Mouse (Mus musculus) retina, postnatal 1 day (tissue): ENCODE results near the gene Rbm20.

Experiments
- DNase-seq: peaks from one replicate; pipeline ENCODE4 v3.0.0-alpha.2; 2012

Gene Rbm20

DNA sequence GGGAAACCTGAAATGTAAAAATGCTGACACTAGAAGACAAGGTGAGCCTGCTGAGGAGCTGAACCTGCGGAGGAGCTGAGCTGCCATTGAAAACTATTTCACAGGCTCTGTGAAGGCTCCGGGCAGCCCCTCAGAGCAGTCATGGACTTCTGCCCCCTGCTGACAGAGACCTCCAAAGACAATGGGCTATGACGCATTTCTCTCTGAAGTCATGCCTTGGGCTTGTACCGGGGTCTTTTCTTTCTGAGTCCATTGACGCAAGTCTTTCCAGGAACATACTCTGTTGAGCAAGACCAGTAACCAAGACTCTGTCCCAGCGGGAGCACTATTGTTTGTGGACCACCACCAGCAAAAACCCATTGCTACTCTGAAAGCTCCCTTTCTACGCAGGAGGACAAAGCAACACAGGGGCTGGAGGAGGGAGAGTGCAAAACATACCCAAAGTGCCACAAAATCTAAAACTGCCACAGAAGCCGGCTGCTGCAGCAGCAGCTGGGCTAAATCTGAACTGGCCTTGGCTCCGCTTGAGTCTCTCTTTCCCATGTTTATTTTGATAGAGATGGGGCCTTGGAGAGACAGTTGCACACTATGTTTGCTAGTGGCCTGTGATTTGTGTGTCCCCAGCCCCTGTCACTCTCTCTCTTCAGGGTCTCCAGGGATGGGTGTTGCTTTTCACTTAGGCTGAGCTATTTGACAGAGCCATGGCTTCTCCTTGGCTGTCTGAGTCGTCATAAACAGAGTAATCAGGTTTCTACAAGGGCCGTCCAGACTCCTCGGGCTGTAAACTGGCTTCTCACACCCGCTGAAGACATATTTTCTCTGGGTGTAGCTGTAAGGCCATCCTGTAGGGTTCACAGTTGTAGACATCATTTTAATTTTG lies 144.4 kb downstream of the Rbm20 start:
- DNase-seq = no peak

DNA sequence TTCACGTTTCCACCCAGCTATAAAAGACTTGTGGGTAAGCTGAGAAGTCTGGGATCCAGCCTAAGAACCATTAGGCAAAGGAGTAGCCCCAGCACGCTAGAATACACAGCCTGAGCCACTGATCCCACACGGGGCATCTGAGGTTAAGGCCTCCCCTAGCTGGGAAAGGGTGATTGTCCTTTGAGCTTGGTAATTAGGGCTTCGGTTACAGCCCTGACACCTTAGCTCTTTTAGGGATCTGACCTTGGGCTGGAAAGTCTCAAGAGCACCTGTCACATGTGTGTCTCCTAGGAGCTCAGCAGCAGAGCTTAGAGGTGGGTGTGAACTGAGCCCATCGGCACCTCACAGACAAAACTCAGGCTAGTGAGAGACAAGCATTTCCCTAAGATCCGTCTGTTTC lies 146.7 kb downstream of the Rbm20 start:
- no peak for DNase-seq

DNA sequence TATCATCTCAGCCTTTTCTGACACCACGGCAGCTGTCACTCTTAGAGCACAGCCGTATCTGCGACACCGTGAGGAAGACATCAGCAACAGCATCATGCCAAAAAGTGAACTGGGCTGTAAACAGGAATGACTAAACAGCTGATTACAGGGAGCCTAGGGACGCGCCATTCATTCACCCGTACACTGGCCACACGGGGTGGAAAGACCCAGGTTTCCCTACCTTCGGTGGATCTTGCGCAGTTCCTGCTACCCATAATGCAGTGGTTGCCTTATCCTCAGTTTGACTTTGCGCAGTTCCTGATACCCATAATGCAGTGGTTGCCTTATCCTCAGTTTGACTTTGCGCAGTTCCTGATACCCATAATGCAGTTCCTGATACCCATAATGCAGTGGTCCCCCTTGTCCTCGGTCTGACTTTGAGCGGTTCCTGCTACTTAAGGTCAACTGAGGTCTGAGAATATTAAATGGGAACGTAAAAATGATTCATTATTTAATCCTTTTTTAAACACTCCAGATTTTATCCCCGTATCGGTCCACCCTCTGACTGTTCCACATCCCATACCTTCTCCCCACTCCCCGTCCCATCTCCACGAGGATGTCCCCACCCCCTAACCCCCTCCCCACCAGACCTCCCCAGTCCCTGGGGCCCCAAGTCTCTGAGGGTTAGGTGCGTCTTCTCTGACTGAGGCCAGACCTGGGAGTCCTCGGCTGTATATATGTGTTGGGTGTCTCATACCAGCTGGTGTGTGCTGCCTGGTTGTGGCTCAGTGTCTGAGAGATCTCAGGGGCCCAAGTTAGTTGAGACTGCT lies 148.0 kb downstream of the Rbm20 start:
- peak; percentile 40 for DNase-seq

DNA sequence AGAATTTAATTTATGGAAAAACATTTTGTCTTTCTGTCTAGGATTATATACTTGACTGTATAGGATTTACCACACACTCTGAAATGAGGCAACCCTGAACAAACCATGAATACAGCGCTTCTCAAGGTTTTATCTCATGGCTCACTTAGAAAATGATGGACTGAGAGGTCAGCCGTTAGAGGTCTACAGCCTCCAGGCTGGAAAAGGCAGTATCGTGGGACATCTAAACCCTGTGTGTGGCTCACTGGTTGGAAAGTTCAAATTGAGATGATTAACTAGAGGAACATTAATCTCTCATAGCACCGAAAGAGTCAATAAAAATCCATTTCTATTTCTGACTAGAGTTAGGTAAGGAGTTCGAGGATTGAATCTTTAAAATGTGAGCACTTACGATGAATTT lies 152.9 kb downstream of the Rbm20 start:
- no peak for DNase-seq

DNA sequence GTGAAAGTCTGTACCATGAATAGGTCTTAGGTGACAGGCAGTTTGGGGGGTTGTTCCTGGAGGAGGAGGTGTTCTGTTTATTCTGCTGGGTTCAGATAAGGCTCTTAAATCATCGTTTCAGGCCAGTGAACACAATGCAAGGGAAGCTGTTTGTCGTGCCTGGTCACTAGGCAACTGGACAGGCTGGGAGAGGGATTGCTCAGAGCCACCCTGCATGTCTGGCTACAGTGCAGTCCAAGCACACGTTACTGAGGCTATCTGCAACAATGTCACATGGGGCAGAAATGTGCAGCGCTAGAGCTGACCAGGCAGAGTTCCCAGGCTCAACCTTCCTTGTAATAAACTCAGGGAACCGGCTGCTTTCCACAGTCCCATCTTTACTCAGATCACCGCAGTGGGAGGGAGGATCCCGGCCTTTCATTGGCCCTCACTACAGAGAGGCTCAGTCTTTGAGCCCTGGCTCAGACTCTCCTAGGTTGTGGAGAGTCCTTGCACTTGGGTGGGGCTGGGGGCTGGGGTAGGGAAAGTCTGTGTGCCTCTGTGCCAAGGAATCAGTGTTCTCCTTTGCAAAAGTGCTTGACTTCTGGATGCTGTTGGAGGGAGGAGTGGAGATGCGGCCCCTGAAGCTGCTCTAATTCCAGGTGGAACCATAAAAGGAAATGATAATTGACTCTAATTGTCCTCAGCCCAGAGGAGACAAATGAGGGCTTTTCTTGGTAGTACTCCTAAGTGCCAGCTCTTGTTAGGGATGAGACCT lies 153.5 kb downstream of the Rbm20 start:
- peak; percentile 90 for DNase-seq

DNA sequence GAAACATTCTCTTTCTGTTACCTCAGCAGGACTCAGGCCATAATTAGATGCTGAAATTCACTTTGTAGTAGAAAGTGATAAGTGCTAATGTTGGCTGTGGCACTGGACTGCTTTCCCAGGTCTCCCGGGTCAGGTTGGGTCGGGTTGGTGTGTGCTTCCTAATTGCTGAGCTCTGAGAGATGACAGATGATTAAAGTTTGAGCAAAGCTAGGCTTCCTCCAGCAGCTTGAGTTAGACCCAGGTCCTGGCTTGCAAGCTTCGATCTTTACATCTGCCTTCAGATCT lies 154.0 kb downstream of the Rbm20 start:
- DNase-seq = peak; percentile 60

DNA sequence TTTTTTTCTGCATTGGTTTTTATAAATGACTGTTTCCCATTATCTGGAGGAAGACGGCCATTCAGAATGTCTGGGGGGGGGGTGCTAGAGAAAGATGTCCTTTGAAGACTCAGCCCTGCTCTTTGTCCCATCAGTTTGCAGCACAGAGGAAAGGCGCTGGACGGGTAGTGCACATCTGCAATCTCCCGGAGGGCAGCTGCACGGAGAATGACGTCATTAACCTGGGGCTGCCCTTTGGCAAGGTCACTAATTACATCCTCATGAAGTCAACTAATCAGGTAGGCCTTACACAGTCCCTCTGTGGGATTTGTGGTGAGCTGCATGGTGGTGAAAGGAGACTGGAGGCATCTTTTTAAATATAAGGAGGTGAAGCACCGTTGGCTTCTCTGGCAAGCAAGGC lies 155.4 kb downstream of the Rbm20 start:
- DNase-seq = no peak

DNA sequence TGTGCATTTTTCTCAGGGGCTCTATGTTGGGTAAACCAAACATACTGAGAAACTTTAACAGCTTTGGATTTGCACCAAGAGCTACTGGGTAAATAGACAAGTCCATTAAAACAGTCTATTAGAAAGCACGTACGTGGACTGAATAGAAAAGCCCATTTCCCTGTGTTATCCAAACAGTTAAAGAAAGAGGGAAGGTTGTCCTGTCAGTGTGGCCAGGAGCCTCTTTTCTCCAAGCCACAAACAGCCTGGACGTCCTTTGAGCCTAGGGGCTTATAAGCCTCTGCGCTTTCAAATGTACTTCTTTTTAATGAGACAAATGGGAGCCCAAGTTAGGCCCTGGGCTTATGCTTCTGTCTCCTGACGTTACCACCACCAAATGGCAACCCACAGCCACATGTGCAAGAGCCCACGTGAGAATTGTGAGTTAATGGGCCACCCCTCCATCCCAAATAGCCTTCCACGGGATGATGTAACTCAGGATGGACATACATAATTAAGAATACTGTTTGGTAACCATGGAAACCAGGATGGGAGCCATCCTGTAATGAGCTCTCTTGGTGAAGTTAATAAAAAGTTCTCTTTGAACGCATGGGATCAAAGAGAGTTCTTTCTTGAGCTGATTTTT lies 156.8 kb downstream of the Rbm20 start:
- DNase-seq = no peak

DNA sequence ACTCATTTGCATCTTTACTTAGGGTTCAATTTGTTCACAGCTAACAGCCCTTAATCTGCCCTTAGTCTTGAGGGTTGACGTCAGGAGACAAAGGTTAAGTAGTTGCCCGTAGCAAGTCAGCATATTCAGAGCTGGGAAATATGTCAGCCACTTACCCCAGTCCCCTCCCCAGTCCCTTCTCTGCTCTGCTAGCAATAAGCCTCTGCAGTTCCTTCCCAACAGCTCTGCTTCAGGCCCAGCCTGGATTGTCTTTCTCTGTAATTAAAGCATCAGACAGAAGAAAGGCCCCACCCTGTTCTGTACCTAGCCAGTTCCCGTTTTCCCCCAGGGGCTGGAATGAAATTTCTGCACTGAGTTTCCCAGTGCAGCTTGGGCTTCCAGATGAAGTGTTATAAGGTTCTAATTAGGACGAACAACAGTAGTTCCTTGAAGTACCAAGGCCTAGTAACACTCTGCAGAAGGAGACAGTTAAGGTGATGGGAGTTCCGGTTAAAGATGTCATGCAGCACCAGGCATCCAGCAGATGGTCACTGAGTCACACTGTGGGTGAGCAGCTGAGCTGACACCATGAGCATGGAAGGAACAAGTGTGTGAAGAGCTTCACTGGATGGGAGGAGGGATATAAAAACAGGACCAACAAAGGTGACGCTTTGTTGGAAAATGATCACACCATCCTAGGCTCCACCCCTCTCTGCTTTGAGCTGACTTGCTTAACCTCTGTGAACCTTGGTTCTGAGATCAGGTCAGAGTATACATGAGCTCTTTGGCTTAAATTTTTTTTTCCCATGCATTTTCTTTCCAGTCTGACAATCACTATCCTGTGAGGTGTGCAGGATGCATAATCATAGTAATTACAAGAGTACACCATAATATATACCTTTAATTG lies 159.7 kb downstream of the Rbm20 start:
- DNase-seq = no peak

DNA sequence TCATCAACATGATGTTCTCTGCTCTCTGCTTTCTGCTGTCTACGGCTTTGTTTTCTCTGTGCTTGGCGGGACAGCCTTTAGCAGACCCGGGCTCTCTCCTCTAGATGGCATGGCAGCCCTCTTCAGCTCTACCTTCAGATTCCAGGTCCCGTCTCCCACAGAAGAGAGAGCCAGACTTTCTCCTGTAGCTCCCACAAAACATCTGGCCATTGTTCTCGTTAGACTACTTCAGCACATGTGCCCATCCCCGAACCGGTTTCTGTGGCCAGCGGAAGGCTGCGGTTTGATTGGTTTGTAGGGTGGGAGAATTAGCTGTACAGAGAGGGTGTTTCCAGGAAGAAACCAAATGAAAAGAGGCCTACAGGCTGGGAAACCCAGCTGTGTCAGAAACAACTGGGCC lies 161.7 kb downstream of the Rbm20 start:
- peak; percentile 51 for DNase-seq

DNA sequence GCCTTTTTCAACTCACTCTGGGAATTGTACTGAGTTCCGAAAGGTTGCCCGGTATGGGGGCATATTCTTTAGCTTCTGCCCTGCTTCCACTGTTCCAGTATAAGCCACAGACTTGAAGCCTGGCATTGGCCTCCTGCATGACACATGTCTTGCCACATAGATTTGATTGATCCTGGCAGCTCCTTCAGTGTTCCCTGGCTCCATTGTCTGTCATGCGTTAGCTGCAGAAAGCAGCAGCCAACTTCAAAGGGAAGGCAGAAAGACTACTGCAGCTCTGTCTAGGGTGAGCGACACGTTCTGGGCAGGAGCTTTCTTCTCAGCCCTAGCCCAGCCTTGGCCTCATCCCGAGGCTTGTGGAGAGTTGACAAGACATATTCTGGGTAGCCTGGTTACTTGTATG lies 162.7 kb downstream of the Rbm20 start:
- peak; percentile 77 for DNase-seq

DNA sequence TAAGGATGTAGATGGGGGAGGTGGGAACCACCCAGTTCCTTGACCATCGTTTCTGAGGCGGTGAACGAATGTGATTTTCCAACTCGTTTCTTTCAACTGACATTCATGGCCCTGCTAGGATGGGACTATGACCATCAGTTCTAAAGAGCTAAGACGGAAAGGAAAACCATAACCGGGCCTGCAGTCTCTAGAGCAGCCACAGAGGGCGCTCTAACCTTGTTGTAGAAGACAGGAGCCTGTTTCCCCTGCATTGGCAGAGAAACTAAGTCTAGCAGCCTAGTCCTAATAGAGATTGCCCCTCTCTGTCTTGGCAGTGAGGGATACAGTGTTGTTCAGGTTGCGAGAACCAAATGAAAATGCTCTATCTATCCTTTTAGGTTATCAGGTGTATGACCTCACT lies 164.8 kb downstream of the Rbm20 start:
- DNase-seq = no peak

DNA sequence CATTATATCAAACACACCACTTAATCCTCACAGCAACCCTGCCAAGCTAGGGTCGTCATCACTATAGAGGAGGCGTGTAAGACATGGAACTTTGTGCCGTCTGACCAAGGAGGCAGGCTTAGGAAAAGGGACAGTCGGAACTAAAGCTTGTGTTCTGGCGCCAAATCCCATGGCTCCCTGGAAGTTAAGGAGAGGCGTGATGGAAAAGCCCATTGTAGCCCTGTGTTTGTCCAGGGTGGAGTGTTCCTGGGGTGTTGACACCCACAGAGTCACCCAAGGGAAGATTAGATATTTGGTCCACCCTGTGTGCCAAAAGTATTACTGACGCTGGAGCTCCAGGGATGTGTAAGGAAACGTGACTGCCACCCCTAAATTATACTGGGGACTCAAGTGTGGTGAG lies 166.9 kb downstream of the Rbm20 start:
- no peak for DNase-seq

DNA sequence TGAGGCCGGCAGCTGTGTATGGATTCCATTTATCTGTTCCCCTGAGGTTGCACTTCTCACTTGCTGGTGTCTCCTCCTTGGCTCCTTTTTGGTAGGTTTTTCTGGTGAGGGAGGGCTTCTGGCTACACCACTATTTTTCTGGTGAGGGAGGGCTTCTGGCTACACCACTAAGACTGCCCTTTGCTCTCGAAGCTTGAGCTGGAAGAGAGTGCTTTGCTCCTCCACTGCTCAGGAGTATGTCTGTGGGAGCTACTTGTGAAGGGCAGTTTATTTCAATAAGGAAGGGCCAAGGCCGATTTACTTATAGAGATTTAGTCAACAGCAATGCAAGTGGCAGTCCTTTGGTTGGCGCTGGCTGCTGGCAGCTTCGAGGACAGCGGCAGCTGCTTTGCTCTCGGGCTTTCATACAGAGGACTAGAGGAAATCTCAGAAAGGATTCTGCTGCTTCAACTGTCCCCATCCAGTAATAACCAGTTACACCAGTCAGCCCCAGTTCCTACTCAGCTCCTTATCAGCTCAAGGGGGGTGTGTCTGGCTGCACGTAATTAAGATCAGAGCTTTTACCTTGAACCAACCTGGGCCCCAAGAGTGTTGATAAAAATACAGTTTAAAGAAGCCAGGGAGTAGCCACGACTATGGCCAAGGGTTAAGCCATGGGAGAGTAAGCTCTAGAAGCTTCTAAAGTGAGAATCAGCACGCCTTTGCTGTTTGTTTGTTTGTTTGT lies 171.3 kb downstream of the Rbm20 start:
- no peak for DNase-seq

DNA sequence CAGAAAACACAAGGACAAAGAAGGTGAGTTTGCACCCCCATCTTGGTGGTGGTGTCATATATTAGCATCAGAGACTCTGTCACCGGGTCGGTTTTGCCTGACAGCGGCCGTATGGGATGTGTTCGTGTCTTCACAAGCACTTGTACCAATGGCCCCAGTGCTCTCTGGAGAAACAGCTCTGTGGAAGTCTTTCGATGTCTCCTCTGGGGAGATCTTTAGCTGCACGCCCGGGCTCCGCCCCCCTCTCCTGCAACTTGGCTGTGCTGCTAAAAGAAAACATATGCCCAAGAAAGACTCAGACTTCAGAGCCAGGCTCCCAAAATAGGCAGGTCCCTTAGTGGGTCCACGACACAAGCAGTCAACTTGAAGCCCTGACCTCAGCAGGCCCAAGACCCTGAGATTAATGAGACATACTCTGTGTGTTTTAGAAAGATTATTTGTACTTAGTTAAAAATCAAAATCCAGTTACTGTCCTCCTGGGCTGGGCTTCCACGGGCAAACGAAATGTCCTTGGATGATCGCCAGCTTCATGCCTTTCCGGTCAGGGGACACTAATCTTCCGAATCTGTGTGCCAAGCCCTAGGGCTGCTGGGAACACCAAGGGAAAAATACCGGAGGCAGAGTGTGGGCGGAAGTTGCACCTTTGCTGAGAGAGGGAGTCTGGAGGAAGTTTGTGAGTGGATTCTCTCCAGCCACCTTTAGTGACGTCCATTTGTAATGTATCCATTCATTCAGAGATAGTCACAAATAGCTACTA lies 173.2 kb downstream of the Rbm20 start:
- DNase-seq = peak; percentile 83

DNA sequence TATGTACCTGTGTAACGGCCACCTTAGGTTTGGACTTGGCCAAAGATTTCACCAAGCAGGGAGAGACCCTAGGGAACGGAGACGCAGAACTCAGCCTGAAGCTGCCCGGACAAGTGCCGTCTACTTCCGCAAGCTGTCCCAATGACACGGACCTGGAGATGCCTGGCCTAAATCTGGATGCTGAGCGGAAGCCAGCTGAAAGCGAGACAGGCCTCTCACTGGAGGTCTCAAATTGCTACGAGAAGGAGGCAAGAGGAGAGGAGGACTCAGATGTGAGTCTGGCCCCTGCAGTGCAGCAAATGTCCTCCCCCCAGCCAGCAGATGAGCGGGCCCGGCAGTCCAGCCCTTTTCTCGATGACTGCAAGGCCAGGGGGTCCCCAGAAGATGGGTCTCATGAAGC lies 174.2 kb downstream of the Rbm20 start:
- no peak for DNase-seq

DNA sequence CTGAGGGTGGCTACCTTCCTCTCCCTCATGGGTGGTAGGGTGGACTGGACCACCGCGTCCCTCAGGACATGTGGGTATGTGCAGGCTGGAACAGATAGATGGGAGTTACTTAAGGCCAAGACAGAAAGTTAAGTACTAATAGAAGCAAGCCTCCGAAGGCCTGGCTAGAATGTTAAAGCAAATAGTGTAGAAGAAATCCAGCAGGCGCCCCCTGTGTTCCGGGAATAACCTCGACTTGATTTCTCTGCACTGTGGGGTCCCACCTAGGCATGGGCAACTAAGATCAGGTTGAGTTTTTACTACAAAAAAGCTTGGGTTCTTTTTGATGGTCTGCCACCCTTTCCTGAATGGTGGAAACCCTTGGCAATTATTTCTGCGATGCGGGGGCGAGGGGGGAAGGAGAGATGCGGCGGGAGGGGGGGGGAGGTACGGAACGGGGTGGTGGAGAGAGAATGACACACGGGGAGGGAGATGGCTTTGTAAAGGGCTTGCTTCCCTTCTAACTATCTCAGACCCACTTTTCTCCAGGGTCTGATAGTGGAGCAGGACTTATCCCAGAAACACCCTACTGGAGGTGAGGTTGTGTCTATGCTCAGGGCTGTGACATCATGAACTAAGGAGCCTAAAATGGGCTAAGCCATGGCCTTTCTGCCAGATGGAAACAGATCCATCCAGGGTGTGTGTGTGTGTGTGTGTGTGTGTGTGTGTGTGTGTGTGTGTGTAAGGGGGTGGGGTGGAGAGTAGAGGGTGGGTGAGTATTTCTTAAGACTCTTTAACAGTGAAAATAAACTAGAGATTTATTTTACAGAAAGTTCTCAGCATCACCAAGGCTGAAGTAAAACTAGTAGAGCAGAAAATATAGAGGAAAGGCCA lies 175.0 kb downstream of the Rbm20 start:
- DNase-seq = no peak

DNA sequence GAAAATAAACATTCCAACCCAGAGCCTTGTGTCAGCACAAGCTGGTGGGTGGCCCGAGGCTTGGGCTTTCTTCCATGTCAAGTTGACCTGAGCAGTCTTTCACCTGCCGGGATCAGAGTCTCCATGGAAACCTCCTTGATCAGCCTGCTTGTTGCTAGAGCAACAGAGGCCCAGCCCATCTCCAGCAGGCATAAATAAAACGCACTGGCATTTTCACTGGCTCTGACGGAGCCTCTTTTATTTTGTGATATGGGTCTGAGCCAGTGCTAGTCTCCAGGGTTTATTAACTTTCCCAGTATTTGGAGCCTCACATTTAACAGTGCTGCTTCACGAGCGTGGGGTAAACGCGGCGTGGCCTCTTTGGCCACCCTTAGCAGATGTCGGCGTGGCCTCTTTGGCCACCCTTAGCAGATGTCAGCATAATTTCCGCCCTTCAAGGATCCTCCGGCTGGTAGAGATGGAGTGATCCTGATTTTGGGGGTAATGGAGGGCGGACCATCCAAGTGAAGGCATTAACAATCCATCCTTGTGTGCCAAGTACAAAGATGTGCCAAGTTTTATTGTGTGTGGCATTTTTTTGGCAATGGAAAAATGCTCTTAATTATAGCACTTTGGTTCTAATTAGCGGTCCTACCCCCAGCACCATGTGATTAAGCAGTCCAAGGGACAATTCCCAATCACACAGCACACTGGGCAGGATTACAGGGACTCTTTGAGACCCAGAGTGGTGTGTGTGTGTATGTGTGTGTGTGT lies 175.8 kb downstream of the Rbm20 start:
- DNase-seq = peak; percentile 97

DNA sequence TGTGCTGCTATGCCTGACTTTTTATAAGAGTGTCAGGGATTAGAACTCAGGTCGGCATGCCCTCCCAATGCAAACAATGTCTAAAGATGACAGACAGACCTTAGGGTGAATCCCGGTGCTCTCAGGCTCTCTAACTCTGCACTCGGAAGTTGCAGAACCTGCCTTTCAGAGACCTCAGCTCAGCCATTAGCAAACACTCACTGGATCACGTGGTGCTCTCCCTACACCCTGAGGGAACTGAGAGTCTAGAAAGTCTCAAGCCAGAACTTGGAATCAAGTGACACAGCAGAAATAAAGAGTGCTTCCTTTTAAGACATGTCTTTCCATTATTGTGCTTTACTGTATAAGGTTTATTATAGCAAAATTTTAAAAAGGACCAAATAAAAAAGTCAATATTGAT lies 177.9 kb downstream of the Rbm20 start:
- DNase-seq = no peak
